Mouse (Mus musculus) limb, embryonic 14.5 days (tissue): ENCODE measurements around the gene Fam78b. TPM values are rescaled to one million over a fixed set of nuclear protein-coding genes. Genes with fewer than 3 reads are reported as not detected.

Experiments
- ATAC-seq: fragments of 200-750 bp; cut with Nextera tagmentation; 2 replicates; pipeline ENCODE4 v1.8.0; 2017; ENCODE audit warnings: low read depth, moderate number of reproducible peaks, moderate TSS enrichment; ENCODE audit not compliant: low FRiP score
- DNase-seq: peaks from one replicate; pipeline ENCODE4 v3.0.0-alpha.2; 2015; ENCODE audit warnings: low spot score
- H3K27ac ChIP-seq: fragments of 300-500 bp; sonication (generic); replicated peaks from 2 replicates; pipeline ENCODE4 v1.5.1; 2014; ENCODE audit warnings: low read depth, mild to moderate bottlenecking, low read length, moderate library complexity, mixed read lengths
- H3K27me3 ChIP-seq: fragments of 300-500 bp; sonication (generic); 2 replicates; pipeline ENCODE4 v1.6.1; 2014; ENCODE audit warnings: low read length, mixed read lengths; ENCODE audit not compliant: control insufficient read depth, insufficient read depth
- H3K36me3 ChIP-seq: fragments of 300-500 bp; sonication (generic); 2 replicates; pipeline ENCODE4 v1.6.1; 2014; ENCODE audit warnings: mild to moderate bottlenecking, low read length, moderate library complexity, mixed read lengths; ENCODE audit not compliant: control insufficient read depth, insufficient read depth
- H3K4me1 ChIP-seq: fragments of 300-500 bp; sonication (generic); 2 replicates; pipeline ENCODE4 v1.6.1; 2014; ENCODE audit warnings: antibody characterized with exemption, low read length, mixed read lengths; ENCODE audit not compliant: control insufficient read depth, insufficient read depth
- H3K4me2 ChIP-seq: fragments of 300-500 bp; sonication (generic); replicated peaks from 2 replicates; pipeline ENCODE4 v1.6.1; 2014; ENCODE audit warnings: low read depth, mild to moderate bottlenecking, low read length, moderate library complexity; ENCODE audit not compliant: severe bottlenecking
- H3K4me3 ChIP-seq: fragments of 300-500 bp; sonication (generic); replicated peaks from 2 replicates; pipeline ENCODE4 v1.5.1; 2014; ENCODE audit warnings: low read length
- H3K9ac ChIP-seq: fragments of 300-500 bp; sonication (generic); 2 replicates; pipeline ENCODE4 v1.6.1; 2014; ENCODE audit warnings: mild to moderate bottlenecking, low read depth, low read length, moderate library complexity; ENCODE audit not compliant: severe bottlenecking
- H3K9me3 ChIP-seq: fragments of 300-500 bp; sonication (generic); 2 replicates; pipeline ENCODE4 v1.6.1; 2016; ENCODE audit warnings: low read length; ENCODE audit not compliant: control insufficient read depth
- POLR2A ChIP-seq: fragments of 200-500 bp; IDR thresholded peaks from 2 replicates; pipeline ENCODE4 v1.8.0; 2012; ENCODE audit warnings: inconsistent platforms, mild to moderate bottlenecking, moderate library complexity, borderline replicate concordance; ENCODE audit not compliant: insufficient read depth, insufficient read length; ENCODE audit errors: extremely low read depth
- WGBS: fragments of 180-500 bp; shearing (Covaris S2); extraction: QIAGEN DNeasy Blood & Tissue Kit; methylation state at CpG from one replicate; pipeline ENCODE4 v1.1.7; 2014; 5-methylcytosine and 5-hydroxymethylcytosine counted together
- polyA plus RNA-seq, 2 experiments: library from polyadenylated mRNA; depleted of rRNA in 1 of 2; stranded (reverse) in 1 of 2; unstranded in 1 of 2; fragments of >200 nt; fragmentation: Nextera tagmentation in 1 of 2; extraction: Ambion mirVana in 1 of 2; gene quantifications; 2 replicates each; pipeline versions ENCODE4 v1.2.1 to v1.2.3; 2012 to 2014

Fam78b gene
- polyA plus RNA-seq, 2 experiments: 1.3 to 2.3 TPM

GRCm38 (mm10) chr1:167104956-167105626 lies 103.9 kb downstream of the Fam78b start:
- DNase-seq (no peak), ATAC-seq (no peak)
- no peaks in the 10 kb centered on the region for H3K36me3 ChIP-seq
- H3K9me3 ChIP-seq: 0 out of 2 replicates have a peak, but pooled peaks cover 2% of the 10 kb centered on the region
- TF ChIP-seq POLR2A: no peak
- H3K27me3 ChIP-seq: no peaks in the 10 kb centered on the region
- no peak overlapping the region for H3K27ac ChIP-seq
- 15% methylated on average over 5 of the region's 5 CpGs for whole genome bisulfite sequencing
- H3K4me1 ChIP-seq: peaks cover 10% of the 10 kb centered on the region; the same call in 1 of the 2 replicates
- no peak overlapping the region for H3K9ac ChIP-seq
- no peak overlapping the region for H3K4me2 ChIP-seq
- no peak overlapping the region for H3K4me3 ChIP-seq

- DNase-seq: peak; percentile 8
- WGBS: 75% methylated on average over 4 of the region's 4 CpGs
- no peak overlapping the region for H3K9ac ChIP-seq
Observed at GRCm38 (mm10) chr1:167105916-167106315, 104.7 kb downstream of the Fam78b start.

GRCm38 (mm10) chr1:167108973-167109509 lies 107.8 kb downstream of the Fam78b start:
- H3K36me3 ChIP-seq: no peaks in the 10 kb centered on the region
- TF ChIP-seq POLR2A: no peak
- no peak for ATAC-seq

More at GRCm38 (mm10) chr1:167105916-167106315, 104.7 kb downstream of the Fam78b start:
- H3K4me3 ChIP-seq: no peak overlapping the region
- no peak overlapping the region for H3K4me2 ChIP-seq
- H3K4me1 ChIP-seq: peaks cover 10% of the 10 kb centered on the region; the same call in 1 of the 2 replicates
- H3K27ac ChIP-seq: 0 out of 2 replicates have a peak overlapping the region, but pooled peaks have one; percentile 8
- 0 out of 2 replicates have a peak, but pooled peaks cover 2% of the 10 kb centered on the region for H3K9me3 ChIP-seq
- TF ChIP-seq POLR2A: no peak
- H3K27me3 ChIP-seq: no peaks in the 10 kb centered on the region
- ATAC-seq: 0 out of 2 replicates have a peak, but pooled peaks have one; percentile 13
- H3K36me3 ChIP-seq: no peaks in the 10 kb centered on the region

GRCm38 (mm10) chr1:167114363-167115050 lies 113.3 kb downstream of the Fam78b start:
- no peak for TF ChIP-seq POLR2A
- ATAC-seq: no peak
- H3K9ac ChIP-seq: no peak overlapping the region
- no peaks in the 10 kb centered on the region for H3K4me1 ChIP-seq
- H3K4me3 ChIP-seq: no peak overlapping the region
- H3K27me3 ChIP-seq: no peaks in the 10 kb centered on the region
- no peak overlapping the region for H3K27ac ChIP-seq
- no peak overlapping the region for H3K4me2 ChIP-seq
- H3K9me3 ChIP-seq: no peaks in the 10 kb centered on the region
- no peak for DNase-seq
- 63% methylated on average over 4 of the region's 4 CpGs for WGBS
- H3K36me3 ChIP-seq: no peaks in the 10 kb centered on the region

More at GRCm38 (mm10) chr1:167108973-167109509, 107.8 kb downstream of the Fam78b start:
- Histone ChIP-seq H3K4me3 (no peak overlapping the region), H3K27ac (no peak overlapping the region), H3K27me3 (no peaks in the 10 kb centered on the region), H3K9ac (no peak overlapping the region), H3K4me1 (peaks cover 10% of the 10 kb centered on the region; the same call in 1 of the 2 replicates), H3K9me3 (0 out of 2 replicates have a peak, but pooled peaks cover 2% of the 10 kb centered on the region), H3K4me2 (no peak overlapping the region)
- 86% methylated on average over 8 of the region's 8 CpGs for WGBS
- DNase-seq: no peak

GRCm38 (mm10) chr1:167115121-167115520 lies 113.9 kb downstream of the Fam78b start:
- no peaks in the 10 kb centered on the region for H3K4me1 ChIP-seq
- H3K4me2 ChIP-seq: no peak overlapping the region
- H3K27ac ChIP-seq: no peak overlapping the region
- H3K9me3 ChIP-seq: no peaks in the 10 kb centered on the region
- no peak for ATAC-seq
- H3K27me3 ChIP-seq: no peaks in the 10 kb centered on the region
- WGBS: 30% methylated on average over 4 of the region's 4 CpGs
- no peak for TF ChIP-seq POLR2A
- DNase-seq: no peak
- H3K36me3 ChIP-seq: no peaks in the 10 kb centered on the region
- H3K4me3 ChIP-seq: no peak overlapping the region
- H3K9ac ChIP-seq: no peak overlapping the region
